Mouse (Mus musculus): ENCODE results near the gene Clec2g.

GRCm38 (mm10) chr6:128972687-128973438 lies 38.7 kb downstream of the Clec2g start:
- TF ChIP-seq GATA1 (IDR thresholded peaks at IDR 0.05; ENCODE audit: borderline replicate concordance, low read length) (no peak), FLI1 (IDR thresholded peaks at IDR 0.05; ENCODE audit: low read length) (no peak)

All from megakaryocyte, embryonic 14.5 days (primary cell).